Mouse (Mus musculus): ENCODE results near the gene Prdx2. TPM values are rescaled to one million over a fixed set of nuclear protein-coding genes. Genes with fewer than 3 reads are reported as not detected.

The Prdx2 gene
- polyA plus RNA-seq (2012; rRNA removed): 345 and 351 TPM in 2 replicates

GRCm38 (mm10) chr8:84969241-84970134, at the start of gene Prdx2, which contains the start of the genes Gm49661 and Rnaseh2a:
Gene Prdx2 (plus strand): TSS chr8:84969587.
Gene Gm49661 (minus strand): TSS chr8:84969433.
Gene Rnaseh2a (minus strand): TSS chr8:84969767.
- no peak for TF ChIP-seq CTCF (IDR thresholded peaks at IDR 0.05; ENCODE audit: borderline replicate concordance, insufficient read depth, low read depth, low read length)
- TF ChIP-seq POLR2A (IDR thresholded peaks at IDR 0.05; ENCODE audit: borderline replicate concordance, insufficient read depth, low read length): peak; percentile 92; the same call in 1 of the 2 replicates
- peak within 1 kb of the TSS; percentile 90 for H3K4me3 ChIP-seq (replicated peaks; ENCODE audit: insufficient read depth, low read depth, low read length)
- peak within 1 kb of the TSS; percentile 60 for H3K27ac ChIP-seq (ENCODE audit: insufficient read depth, low read length)
- H3K4me1 ChIP-seq (ENCODE audit: control insufficient read depth, insufficient read depth, low read length): peaks cover 5% of the 10 kb centered on the region; the same call in 1 of the 2 replicates
- peak; percentile 81 to 84 for DNase-seq
- no peaks in the 10 kb centered on the region for H3K27me3 ChIP-seq (ENCODE audit: control insufficient read depth, insufficient read depth, low read length)
- under 1% methylated on average over 56 of the region's 56 CpGs for WGBS

- DNase-seq: no peak
- no peak for TF ChIP-seq POLR2A (IDR thresholded peaks at IDR 0.05; ENCODE audit: borderline replicate concordance, insufficient read depth, low read length)
- no peak for TF ChIP-seq CTCF (IDR thresholded peaks at IDR 0.05; ENCODE audit: borderline replicate concordance, insufficient read depth, low read depth, low read length)
- WGBS: 74% methylated on average over 2 of the region's 2 CpGs
Measured at GRCm38 (mm10) chr8:84921596-84921995, 47.8 kb upstream of the Prdx2 start.

DNA sequence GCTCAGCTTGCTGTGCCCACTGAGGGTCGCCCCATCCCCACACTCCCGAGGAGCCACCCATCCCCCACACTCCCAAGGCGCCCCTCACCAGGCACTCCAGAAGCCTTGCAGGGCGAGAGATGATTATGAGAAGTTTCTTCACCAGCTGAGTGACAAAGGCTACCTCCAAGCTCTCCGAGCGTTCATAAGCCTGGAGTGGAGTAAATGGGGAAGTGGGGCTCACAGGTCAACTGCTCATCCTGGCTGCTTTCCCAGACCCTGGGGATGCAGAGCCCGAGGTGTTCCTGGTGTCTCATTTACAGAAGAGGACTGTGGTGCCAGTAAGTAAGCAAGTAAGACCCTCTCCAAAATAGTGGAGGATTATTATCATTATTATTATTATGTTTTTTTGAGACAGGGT, 43.8 kb upstream of the Prdx2 start:
- TF ChIP-seq CTCF (IDR thresholded peaks at IDR 0.05; ENCODE audit: borderline replicate concordance, insufficient read depth, low read depth, low read length) (no peak), POLR2A (IDR thresholded peaks at IDR 0.05; ENCODE audit: borderline replicate concordance, insufficient read depth, low read length) (no peak)
- DNase-seq: no peak
- 63% methylated on average over 7 of the region's 7 CpGs for WGBS
- Histone ChIP-seq H3K4me3 (replicated peaks; ENCODE audit: insufficient read depth, low read depth, low read length) (no peak overlapping the region), H3K27ac (ENCODE audit: insufficient read depth, low read length) (no peak overlapping the region), H3K4me1 (ENCODE audit: control insufficient read depth, insufficient read depth, low read length) (peaks cover 11% of the 10 kb centered on the region), H3K27me3 (ENCODE audit: control insufficient read depth, insufficient read depth, low read length) (no peaks in the 10 kb centered on the region)

More at GRCm38 (mm10) chr8:84921596-84921995, 47.8 kb upstream of the Prdx2 start:
- H3K27me3 ChIP-seq (ENCODE audit: control insufficient read depth, insufficient read depth, low read length): no peaks in the 10 kb centered on the region
- no peak overlapping the region for H3K27ac ChIP-seq (ENCODE audit: insufficient read depth, low read length)
- H3K4me1 ChIP-seq (ENCODE audit: control insufficient read depth, insufficient read depth, low read length): 0 out of 2 replicates have a peak, but pooled peaks cover 4% of the 10 kb centered on the region
- H3K4me3 ChIP-seq (replicated peaks; ENCODE audit: insufficient read depth, low read depth, low read length): no peak overlapping the region

- TF ChIP-seq POLR2A (IDR thresholded peaks at IDR 0.05; ENCODE audit: borderline replicate concordance, insufficient read depth, low read length) (no peak), CTCF (IDR thresholded peaks at IDR 0.05; ENCODE audit: borderline replicate concordance, insufficient read depth, low read depth, low read length) (no peak)
- Histone ChIP-seq H3K4me3 (replicated peaks; ENCODE audit: insufficient read depth, low read depth, low read length) (no peak overlapping the region), H3K4me1 (ENCODE audit: control insufficient read depth, insufficient read depth, low read length) (peaks cover 11% of the 10 kb centered on the region), H3K27me3 (ENCODE audit: control insufficient read depth, insufficient read depth, low read length) (no peaks in the 10 kb centered on the region), H3K27ac (ENCODE audit: insufficient read depth, low read length) (no peak overlapping the region)
- WGBS: 90% methylated on average over 1 of the region's 1 CpGs
- DNase-seq: no peak
Measured at GRCm38 (mm10) chr8:84927513-84927912, 41.9 kb upstream of the Prdx2 start.

DNA sequence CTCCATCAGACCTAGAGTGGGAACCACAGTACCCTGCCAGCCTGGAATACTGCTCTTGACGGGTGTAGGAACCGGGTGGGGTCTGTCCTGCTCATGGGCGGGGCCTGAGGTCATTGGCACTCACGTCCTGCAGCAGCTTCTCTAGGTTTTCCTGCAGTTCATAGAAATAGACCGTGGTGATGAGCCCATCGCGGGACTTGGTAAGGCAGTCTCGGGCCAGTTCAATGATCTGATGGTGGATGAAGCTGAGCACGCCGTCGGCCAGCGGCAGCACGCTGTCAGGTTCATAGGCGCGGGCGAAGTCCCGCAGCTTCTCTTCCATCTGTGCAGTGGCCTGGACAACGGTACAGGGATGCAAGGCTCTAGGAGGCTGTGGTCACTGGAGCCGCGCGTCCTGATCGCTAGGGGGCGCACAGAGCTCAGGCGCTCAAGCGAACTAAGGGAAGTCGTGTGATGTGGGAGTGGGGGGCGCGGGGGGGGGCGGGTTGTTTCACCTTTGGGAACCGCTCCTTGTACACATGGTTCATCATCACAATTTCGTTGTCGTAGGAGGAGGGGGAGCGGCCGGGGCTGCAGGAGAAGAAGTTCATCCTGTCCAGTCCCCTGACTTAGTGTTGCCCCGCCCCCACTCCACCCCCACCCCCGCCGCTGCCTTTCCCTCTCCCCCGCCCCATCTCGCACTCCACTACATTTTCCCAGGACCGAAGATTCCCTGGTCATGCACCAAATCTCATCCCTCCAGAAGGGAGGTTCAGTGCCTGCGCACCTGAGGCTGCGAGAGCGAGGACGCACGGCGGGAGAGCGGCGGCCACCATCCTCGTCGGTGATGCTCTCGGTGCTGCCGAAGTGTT, 40.7 kb upstream of the Prdx2 start:
- WGBS: 7% methylated on average over 50 of the region's 52 CpGs
- Histone ChIP-seq H3K4me3 (replicated peaks; ENCODE audit: insufficient read depth, low read depth, low read length) (no peak overlapping the region), H3K27me3 (ENCODE audit: control insufficient read depth, insufficient read depth, low read length) (no peaks in the 10 kb centered on the region), H3K4me1 (ENCODE audit: control insufficient read depth, insufficient read depth, low read length) (peaks cover 13% of the 10 kb centered on the region), H3K27ac (ENCODE audit: insufficient read depth, low read length) (no peak overlapping the region)
- TF ChIP-seq POLR2A (IDR thresholded peaks at IDR 0.05; ENCODE audit: borderline replicate concordance, insufficient read depth, low read length) (0 out of 2 replicates have a peak, but pooled peaks have one; percentile 13), CTCF (IDR thresholded peaks at IDR 0.05; ENCODE audit: borderline replicate concordance, insufficient read depth, low read depth, low read length) (peak; percentile 81)
- peak; percentile 79 to 85 for DNase-seq

GRCm38 (mm10) chr8:84930582-84930981, 38.8 kb upstream of the Prdx2 start:
- Histone ChIP-seq H3K4me1 (ENCODE audit: control insufficient read depth, insufficient read depth, low read length) (peaks cover 22% of the 10 kb centered on the region), H3K27me3 (ENCODE audit: control insufficient read depth, insufficient read depth, low read length) (no peaks in the 10 kb centered on the region), H3K4me3 (replicated peaks; ENCODE audit: insufficient read depth, low read depth, low read length) (no peak overlapping the region), H3K27ac (ENCODE audit: insufficient read depth, low read length) (no peak overlapping the region)
- 82% methylated on average over 13 of the region's 13 CpGs for WGBS
- TF ChIP-seq POLR2A (IDR thresholded peaks at IDR 0.05; ENCODE audit: borderline replicate concordance, insufficient read depth, low read length) (no peak), CTCF (IDR thresholded peaks at IDR 0.05; ENCODE audit: borderline replicate concordance, insufficient read depth, low read depth, low read length) (no peak)
- no peak for DNase-seq

GRCm38 (mm10) chr8:84933767-84934559, 35.4 kb upstream of the Prdx2 start:
- no peak overlapping the region for H3K27ac ChIP-seq (ENCODE audit: insufficient read depth, low read length)
- DNase-seq: no peak
- peaks cover 23% of the 10 kb centered on the region for H3K4me1 ChIP-seq (ENCODE audit: control insufficient read depth, insufficient read depth, low read length)
- WGBS: 80% methylated on average over 16 of the region's 16 CpGs
- TF ChIP-seq CTCF (IDR thresholded peaks at IDR 0.05; ENCODE audit: borderline replicate concordance, insufficient read depth, low read depth, low read length) (no peak), POLR2A (IDR thresholded peaks at IDR 0.05; ENCODE audit: borderline replicate concordance, insufficient read depth, low read length) (no peak)
- H3K27me3 ChIP-seq (ENCODE audit: control insufficient read depth, insufficient read depth, low read length): no peaks in the 10 kb centered on the region
- H3K4me3 ChIP-seq (replicated peaks; ENCODE audit: insufficient read depth, low read depth, low read length): peak overlapping the region; percentile 25
